In the genomic region with DNA sequence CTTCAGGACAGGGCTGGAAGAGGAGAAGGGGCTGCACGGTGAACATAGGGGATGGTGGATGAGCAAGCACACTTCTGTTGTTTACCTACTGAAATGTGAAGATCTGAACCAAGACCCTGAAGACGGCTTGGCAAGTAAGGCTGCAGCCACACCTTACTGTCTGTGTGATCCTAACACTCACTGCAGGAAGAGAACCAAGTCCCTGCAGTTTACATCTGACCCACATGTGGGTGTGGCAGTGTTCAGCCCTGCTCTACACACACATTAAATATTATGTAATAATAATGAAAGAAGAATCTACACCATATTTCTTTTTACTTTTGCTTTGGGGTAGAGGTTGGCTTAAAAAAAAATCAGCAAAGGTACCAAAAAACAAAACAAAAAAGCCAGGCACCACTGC, we compare ENCODE assay signal across 16 mouse cellular contexts.
"Had no signal": no experiment of that assay in that cellular context is flagged by ENCODE, and none has a peak within 500 bp of the region (broad histone marks: within the 10 kb centered on the region; RNA-seq: fewer than 3 reads in every experiment).

No protein-coding gene starts in this region.

- DNase-seq: retina, postnatal 1 day; right cerebral cortex, adult 18-20 months; right cerebral cortex, postnatal 14 days; right cerebral cortex, postnatal 25 days; right cerebral cortex, postnatal 4 days; spleen, adult 18-20 months; thymus, adult 18-20 months; thymus, adult 2 months; thymus, postnatal 14 days; thymus, postnatal 25 days; thymus, postnatal 36 days; thymus, postnatal 4 days had no signal

- H3K4me1 ChIP-seq: neural tube, embryonic 12.5 days; neural tube, embryonic 13.5 days; neural tube, embryonic 15.5 days; stomach, embryonic 15.5 days had no signal

- H3K9me3 ChIP-seq: neural tube, embryonic 13.5 days; neural tube, embryonic 15.5 days; stomach, embryonic 15.5 days had no signal

- H3K27me3 ChIP-seq: neural tube, embryonic 12.5 days; neural tube, embryonic 13.5 days; neural tube, embryonic 15.5 days; stomach, embryonic 15.5 days had no signal

- H3K4me2 ChIP-seq: neural tube, embryonic 12.5 days; neural tube, embryonic 13.5 days; neural tube, embryonic 15.5 days; stomach, embryonic 15.5 days had no signal

- H3K9ac ChIP-seq: neural tube, embryonic 12.5 days; neural tube, embryonic 13.5 days; neural tube, embryonic 15.5 days; stomach, embryonic 15.5 days had no signal

- H3K4me3 ChIP-seq: neural tube, embryonic 12.5 days; neural tube, embryonic 13.5 days; neural tube, embryonic 15.5 days; stomach, embryonic 15.5 days had no signal

- H3K27ac ChIP-seq: neural tube, embryonic 12.5 days; neural tube, embryonic 13.5 days; neural tube, embryonic 15.5 days; stomach, embryonic 15.5 days had no signal
